Mouse (Mus musculus) forelimb bud, embryonic 11.5 days (tissue): ENCODE measurements around the gene Trappc12.

Experiments used
- DNase-seq: peaks from one replicate; pipeline ENCODE4 v3.0.0-alpha.2; 2012; ENCODE audit warnings: low read depth, low spot score

Trappc12 gene

DNA sequence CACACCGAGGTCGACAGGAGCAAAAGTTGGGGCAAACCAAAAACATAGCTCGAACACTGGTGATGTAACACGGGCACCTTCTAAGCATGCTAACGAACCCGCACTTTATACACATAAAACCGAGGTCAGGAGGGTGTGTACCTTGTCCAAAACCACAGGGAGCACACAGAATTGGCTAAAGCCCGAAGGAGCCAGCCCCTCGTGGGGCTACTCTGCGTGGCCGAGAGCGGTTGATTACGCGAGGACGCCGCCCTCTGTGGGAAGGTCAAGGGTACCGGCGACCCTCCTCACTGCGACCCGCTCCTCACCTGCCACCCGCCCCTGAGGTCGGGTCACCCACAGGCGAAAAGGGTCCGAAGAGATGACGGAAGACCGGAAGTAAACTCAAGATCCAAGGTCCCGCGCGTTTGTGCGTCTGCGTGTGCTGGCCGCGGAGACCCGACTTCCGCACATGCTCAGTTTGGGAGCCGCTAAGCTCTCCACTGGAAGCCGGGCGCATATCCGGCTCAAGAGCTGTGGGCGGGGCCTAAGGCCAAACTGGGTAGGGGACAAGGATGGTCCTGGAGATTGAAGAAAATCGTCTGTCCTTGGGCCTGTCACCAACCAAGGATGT, at the start of gene Trappc12:
Gene Trappc12, minus strand, starts transcription at position 452 of the 613 bp plus-strand sequence.
- DNase-seq, result peak; percentile 89

GRCm38 (mm10) chr12:28799798-28800411, 49.6 kb upstream of the Trappc12 start:
- DNase-seq, result peak; percentile 87

- DNase-seq, result no peak
Measured at GRCm38 (mm10) chr12:28796881-28797420, 46.7 kb upstream of the Trappc12 start.

- no peak for DNase-seq
Measured at GRCm38 (mm10) chr12:28795041-28795440, 44.8 kb upstream of the Trappc12 start.

- DNase-seq, result no peak
Measured at GRCm38 (mm10) chr12:28793715-28794114, 43.4 kb upstream of the Trappc12 start.

GRCm38 (mm10) chr12:28792613-28793012, 42.3 kb upstream of the Trappc12 start:
- DNase-seq, result no peak

- DNase-seq, result no peak
Measured at GRCm38 (mm10) chr12:28786310-28786709, 36.0 kb upstream of the Trappc12 start.

GRCm38 (mm10) chr12:28785299-28785698, 35.0 kb upstream of the Trappc12 start:
- no peak for DNase-seq

GRCm38 (mm10) chr12:28784864-28785263, 34.6 kb upstream of the Trappc12 start:
- DNase-seq, result no peak

DNA sequence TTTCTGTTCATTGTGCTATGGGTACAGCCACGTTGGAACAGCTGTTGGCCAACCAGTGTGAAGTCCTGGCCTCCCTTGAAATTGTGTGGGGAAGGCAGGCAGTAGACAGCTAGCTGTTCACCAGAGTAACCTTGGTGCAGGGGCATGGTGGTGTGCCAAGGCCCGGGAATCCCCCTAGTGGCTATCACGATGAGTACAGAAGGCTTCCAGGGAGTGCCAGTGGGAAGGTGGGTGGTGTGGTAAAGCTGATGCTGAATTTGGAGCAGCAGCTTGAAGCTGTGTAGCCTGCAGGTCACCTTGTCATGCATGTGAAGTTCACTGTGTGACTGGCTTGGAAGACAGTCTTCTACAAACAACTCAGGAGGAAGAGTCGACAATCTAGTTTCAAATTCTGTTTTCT, 34.1 kb upstream of the Trappc12 start:
- no peak for DNase-seq

DNA sequence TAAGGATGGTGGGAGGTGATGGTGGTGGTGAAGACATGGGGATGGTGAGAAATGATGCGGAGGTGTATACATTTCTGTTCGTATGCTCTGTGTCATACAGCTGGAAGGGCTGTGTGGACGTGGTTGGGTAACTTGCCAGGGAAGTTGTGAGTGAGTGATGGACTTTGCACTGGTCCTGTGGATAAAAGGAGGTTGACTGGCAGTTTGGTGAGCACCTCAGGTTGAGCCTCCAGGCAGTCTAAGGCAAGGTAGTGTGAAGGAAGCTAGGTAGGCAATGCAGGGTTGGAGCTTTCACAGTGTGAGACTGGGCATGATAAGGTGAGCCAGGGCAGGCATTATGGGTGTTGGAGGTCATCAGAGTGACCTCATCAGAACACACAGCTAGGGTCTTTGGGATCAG, 32.4 kb upstream of the Trappc12 start:
- no peak for DNase-seq

DNA sequence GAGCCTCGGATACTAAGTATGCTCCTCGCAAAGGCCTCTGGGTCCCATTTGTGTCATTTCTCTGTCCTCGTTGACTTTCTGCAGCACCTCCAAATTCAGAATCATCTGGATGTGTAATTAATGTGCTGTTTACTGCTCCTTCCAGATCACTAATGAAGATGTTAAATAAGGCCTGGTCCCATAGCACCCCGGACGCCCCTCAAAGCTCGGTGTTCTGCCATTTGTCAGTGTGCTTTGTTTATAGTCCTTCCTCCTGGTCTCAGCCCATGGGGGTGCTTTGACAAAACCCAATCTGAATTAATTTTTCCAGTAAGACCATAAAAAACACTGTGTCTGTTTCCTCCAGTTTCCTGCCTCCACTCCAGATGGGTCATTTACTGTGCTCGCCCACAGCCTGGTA, 29.9 kb upstream of the Trappc12 start:
- DNase-seq, result no peak

DNA sequence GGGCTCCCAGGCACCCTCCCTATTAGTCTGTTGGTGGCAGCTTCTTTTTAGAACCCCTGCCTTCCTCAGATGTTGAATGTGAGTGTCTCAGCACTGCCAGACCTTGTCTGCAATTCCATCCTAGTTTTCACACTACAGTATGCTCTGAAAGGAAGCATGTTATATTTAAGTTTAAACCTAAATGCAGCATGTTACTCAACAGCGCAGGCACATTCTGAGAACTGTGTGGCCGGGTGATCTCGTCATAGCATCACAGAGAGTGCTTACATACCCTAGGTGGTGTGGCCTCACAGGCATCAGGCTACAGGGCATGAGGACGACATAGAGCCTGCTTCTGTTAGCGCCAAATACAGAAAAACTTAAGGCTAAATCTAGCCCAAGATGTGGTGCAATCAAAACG, 25.4 kb upstream of the Trappc12 start:
- DNase-seq, result no peak

DNA sequence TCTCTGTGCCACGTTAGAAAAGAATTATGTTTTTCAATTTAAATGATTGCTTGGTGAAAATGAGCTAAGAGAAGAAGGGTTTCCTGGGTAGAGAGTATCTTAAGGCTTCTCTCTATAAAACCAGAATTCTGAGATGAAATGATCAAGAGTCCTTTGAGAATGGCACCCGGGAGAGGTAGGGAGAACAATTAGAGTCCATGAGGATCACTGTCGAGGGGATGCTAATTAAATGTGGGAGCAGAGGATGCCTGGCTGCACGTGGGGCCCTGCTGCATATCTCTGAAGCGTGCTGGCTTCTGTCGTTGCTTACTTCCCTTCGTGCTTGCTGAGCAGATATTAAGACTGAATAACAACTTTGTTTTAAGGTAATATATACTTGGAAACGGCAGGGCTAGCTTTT, 24.8 kb upstream of the Trappc12 start:
- no peak for DNase-seq

- DNase-seq, result no peak
Measured at GRCm38 (mm10) chr12:28773815-28774214, 23.5 kb upstream of the Trappc12 start.

DNA sequence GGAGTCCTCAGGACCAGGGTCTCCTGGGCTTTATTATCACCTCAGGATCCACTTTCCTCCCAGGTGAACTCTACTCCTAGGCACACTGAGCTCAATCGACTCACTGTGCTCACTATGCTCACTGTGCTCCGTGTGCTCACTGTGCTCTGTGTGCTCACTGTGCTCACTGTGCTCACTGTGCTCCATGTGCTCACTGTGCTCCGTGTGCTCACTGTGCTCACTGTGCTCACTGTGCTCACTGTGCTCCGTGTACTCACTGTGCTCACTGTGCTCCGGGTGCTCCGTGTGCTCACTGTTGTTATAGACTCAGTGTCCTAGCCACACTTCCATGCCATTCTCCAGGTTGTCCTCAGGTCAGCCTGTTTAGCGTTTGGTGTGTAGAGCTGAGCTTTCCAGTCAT, 19.7 kb upstream of the Trappc12 start:
- DNase-seq, result no peak

- no peak for DNase-seq
Measured at GRCm38 (mm10) chr12:28756019-28756418, 5.7 kb upstream of the Trappc12 start.

DNA sequence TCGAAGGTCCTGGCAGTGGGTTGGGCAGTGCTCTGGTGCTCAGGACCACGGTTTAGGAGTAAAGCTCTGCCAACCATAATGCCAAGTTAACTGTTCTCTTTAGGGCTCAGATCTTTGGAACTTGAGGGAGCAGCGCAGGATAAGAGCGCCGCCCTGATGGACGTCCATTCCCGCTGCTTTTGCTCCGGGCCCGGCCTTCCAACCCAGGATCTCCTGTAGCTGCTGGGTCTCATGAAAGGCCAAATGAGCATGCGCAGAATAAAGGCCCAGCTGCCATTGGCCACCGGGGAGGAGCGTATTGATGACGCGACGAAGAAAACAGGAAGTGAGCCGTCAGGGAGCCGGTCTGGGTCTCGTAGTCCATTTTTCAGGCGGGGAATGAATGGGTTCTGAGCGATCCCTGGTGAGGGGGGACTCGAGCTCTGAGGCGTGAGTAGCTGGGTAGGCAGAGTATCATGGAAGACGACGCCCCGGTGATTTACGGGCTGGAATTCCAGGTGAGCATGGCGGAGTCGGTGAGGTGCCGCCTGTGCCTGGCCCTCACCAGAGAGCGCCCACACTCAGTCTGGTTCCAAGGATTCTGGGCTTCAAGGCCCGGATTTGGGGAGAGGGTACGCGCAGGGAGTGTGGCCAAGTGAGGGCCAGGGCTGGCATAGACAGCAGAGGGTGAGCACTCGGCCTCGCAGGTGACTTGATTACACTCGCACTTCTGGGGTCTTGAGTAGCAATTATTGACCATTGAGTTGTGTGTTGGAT, 1.4 kb upstream of the Trappc12 start, which contains the start of gene Eipr1:
Gene Eipr1, plus strand, starts transcription at position 296 of the 756 bp plus-strand sequence.
- peak; percentile 96 for DNase-seq

- no peak for DNase-seq
Measured at GRCm38 (mm10) chr12:28750876-28751275, 604 bp upstream of the Trappc12 start.

DNA sequence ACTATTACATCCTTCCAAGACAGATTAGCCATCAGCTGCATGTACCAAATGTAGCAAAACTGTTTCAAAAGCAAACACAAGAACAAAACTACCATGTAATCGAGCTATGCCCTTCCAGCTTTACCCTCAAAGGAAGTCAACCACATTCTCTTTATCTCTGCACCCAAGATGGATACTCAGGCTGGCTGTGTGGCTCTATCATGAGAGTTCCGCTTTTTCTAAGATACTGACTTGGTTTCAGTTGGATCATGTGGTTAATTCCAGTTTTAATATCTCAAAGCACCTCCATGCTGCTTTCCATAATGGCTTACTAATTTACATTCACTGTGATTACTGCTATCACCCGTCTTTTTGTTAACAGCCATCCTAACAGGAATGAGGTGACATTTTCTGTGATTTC, 6.9 kb downstream of the Trappc12 start:
- no peak for DNase-seq

- no peak for DNase-seq
Measured at GRCm38 (mm10) chr12:28735293-28735692, 15.0 kb downstream of the Trappc12 start.

DNA sequence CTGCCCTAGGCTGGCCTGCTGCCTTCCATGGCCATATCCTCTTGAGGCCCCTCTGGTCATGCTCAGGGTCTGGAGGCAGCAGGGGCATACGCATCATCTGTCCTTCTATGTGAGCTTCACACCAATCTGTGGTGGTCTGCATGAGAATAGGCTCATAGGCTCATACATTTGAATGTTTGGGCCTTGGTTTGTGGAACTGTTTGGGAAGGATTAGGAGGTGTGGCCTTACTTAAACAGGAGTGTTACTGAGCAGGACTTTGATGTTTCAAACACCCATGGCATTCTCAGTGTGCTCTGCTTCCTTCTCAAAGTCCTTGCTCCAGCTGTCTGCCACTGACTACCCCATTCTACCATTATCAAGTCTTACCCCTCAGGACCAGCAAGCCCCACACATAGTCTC, 16.0 kb downstream of the Trappc12 start:
- no peak for DNase-seq
